Mouse (Mus musculus) liver, postnatal 0 days (tissue): ENCODE data around the gene Xbp1. TPM values are rescaled to one million over a fixed set of nuclear protein-coding genes. Genes with fewer than 3 reads are reported as not detected.
"Not testable (repeated sequence)": the region's sequence is repeated elsewhere in the genome, so short reads cannot be mapped to it uniquely, and the experiment has no call there.

Experiments
- ATAC-seq: fragments of 200-750 bp; cut with Nextera tagmentation; 2 replicates; pipeline ENCODE4 v1.8.0; 2017; ENCODE audit warnings: mild to moderate bottlenecking, moderate library complexity
- DNase-seq: peaks from one replicate; pipeline ENCODE4 v3.0.0-alpha.2; 2016
- H3K27ac ChIP-seq: fragments of 300-500 bp; sonication (generic); 2 replicates; pipeline ENCODE4 v1.5.1; 2014; ENCODE audit warnings: antibody characterized with exemption, moderate library complexity, mild to moderate bottlenecking, low read depth
- H3K27me3 ChIP-seq: fragments of 300-500 bp; sonication (generic); 2 replicates; pipeline ENCODE4 v1.6.1; 2014; ENCODE audit warnings: low read length, control low read depth, mixed read lengths; ENCODE audit not compliant: insufficient read depth
- H3K36me3 ChIP-seq: fragments of 300-500 bp; sonication (generic); replicated peaks from 2 replicates; pipeline ENCODE4 v1.6.1; 2014; ENCODE audit warnings: mild to moderate bottlenecking, control low read depth, low read length, moderate library complexity, mixed read lengths; ENCODE audit not compliant: insufficient read depth
- H3K4me1 ChIP-seq: fragments of 300-500 bp; sonication (generic); 2 replicates; pipeline ENCODE4 v1.6.1; 2014; ENCODE audit warnings: antibody characterized with exemption, mild to moderate bottlenecking, control low read depth; ENCODE audit not compliant: insufficient read depth
- H3K4me2 ChIP-seq: fragments of 300-500 bp; sonication (generic); 2 replicates; pipeline ENCODE4 v1.6.1; 2014; ENCODE audit warnings: low read depth, mild to moderate bottlenecking, low read length, moderate library complexity, mixed read lengths
- H3K4me3 ChIP-seq: fragments of 300-500 bp; sonication (generic); 2 replicates; pipeline ENCODE4 v1.5.1; 2014; ENCODE audit warnings: low read depth, low read length
- H3K9ac ChIP-seq: fragments of 300-500 bp; sonication (generic); replicated peaks from 2 replicates; pipeline ENCODE4 v1.6.1; 2014; ENCODE audit warnings: mild to moderate bottlenecking, moderate library complexity
- H3K9me3 ChIP-seq: fragments of 300-500 bp; sonication (generic); 2 replicates; pipeline ENCODE4 v1.6.1; 2016; ENCODE audit warnings: mild to moderate bottlenecking, control low read depth, low read length, mixed read lengths
- CTCF ChIP-seq: sonication (generic); IDR thresholded peaks from 2 replicates; pipeline ENCODE4 v1.5.1; 2016; ENCODE audit warnings: antibody characterized with exemption, low read depth
- EP300 ChIP-seq: IDR thresholded peaks from 2 replicates; pipeline ENCODE4 v1.6.1; 2016; ENCODE audit warnings: antibody characterized with exemption, low read depth, mild to moderate bottlenecking
- WGBS: fragments of 180-500 bp; shearing (Covaris S2); extraction: QIAGEN DNeasy Blood & Tissue Kit; methylation state at CpG from one replicate; pipeline ENCODE4 v1.1.7; 2014; ENCODE audit not compliant: insufficient replicate concordance; 5-methylcytosine and 5-hydroxymethylcytosine counted together
- polyA plus RNA-seq: library from polyadenylated mRNA; unstranded; fragments of >200 nt; fragmentation: Nextera tagmentation; extraction: Ambion mirVana; gene quantifications from 2 replicates; pipeline ENCODE4 v1.2.1, GENCODE M21; 2015

The Xbp1 gene
- polyA plus RNA-seq, 1 experiment from 2014 or later, result 119 TPM

DNA sequence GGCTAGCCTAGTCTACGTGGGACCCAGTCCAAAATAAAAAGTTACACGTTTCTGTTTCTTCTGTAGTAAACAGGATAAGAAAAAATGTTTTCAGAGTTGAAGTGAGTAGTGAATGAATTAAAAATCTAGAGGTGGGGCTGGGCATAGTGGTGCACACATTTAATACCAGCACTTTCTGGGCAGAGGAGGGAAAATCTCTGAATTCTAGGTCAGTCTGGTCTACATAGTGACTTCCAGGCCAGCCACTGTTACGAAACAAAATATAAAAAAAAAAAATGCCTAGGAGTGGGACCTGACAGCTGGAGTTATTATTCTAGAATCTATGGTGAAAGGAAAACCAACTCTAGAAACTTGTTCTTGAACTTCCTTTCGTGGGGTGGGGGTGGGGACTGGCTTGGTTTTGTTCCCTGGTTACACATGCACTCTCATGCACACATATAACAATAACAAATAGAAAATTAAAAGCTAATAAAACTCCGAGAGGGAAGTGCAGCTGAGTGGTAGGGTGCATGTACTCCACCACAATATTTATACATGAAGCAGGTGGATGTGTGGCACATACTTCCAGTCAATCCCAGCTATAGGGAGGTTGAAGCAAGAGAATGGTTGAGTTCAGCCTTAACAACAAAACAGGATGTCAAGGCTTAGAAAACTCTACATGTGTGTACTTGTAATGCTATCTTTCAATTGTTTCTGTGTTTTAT lies 22.2 kb downstream of the Xbp1 start:
- DNase-seq (no peak), ATAC-seq (no peak)
- peaks cover 13% of the 10 kb centered on the region for H3K4me1 ChIP-seq
- H3K27me3 ChIP-seq, result no peaks in the 10 kb centered on the region
- 38% methylated on average over 5 of the region's 5 CpGs for WGBS
- H3K27ac ChIP-seq, result no peak overlapping the region
- peak overlapping the region; percentile 95 for H3K4me2 ChIP-seq
- H3K9ac ChIP-seq, result no peak overlapping the region
- TF ChIP-seq EP300, result 0 out of 2 replicates have a peak, but pooled peaks have one; percentile 12
- no peak for TF ChIP-seq CTCF
- H3K4me3 ChIP-seq, result peak overlapping the region; percentile 96
- no peaks in the 10 kb centered on the region for H3K9me3 ChIP-seq
- peaks cover 16% of the 10 kb centered on the region for H3K36me3 ChIP-seq

DNA sequence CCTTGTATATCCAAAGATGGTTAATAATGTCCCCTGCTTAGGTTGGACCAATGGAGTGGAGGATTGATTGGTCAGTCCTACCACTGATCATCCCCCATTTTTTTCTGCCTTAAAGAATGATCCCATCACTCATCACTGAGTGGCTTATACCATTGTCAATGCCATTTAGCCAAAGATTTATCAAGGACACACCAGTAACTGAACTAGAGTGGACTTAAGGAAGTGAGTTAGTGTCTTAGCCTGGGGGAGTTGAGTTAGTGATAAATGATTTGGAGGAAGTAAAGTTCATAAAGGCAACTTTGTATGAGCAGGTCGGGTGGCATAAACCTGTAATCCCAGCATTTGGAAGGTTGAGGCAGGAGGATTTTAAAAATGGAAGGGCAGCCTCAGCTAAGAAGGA lies 22.8 kb downstream of the Xbp1 start:
- Histone ChIP-seq H3K4me1 (peaks cover 13% of the 10 kb centered on the region), H3K9me3 (no peaks in the 10 kb centered on the region), H3K4me3 (no peak overlapping the region), H3K36me3 (peaks cover 13% of the 10 kb centered on the region), H3K9ac (no peak overlapping the region), H3K27ac (no peak overlapping the region), H3K4me2 (no peak overlapping the region), H3K27me3 (no peaks in the 10 kb centered on the region)
- DNase-seq, result no peak
- no peak for TF ChIP-seq EP300
- TF ChIP-seq CTCF, result no peak
- ATAC-seq, result no peak
- 69% methylated on average over 1 of the region's 1 CpGs for WGBS

- H3K9ac ChIP-seq, H3K27me3 ChIP-seq, H3K4me1 ChIP-seq, H3K4me2 ChIP-seq, H3K4me3 ChIP-seq, DNase-seq, H3K27ac ChIP-seq, ATAC-seq, H3K9me3 ChIP-seq, H3K36me3 ChIP-seq: not testable (repeated sequence)
- WGBS, result 75% methylated on average over 1 of the region's 1 CpGs
Observed at GRCm38 (mm10) chr11:5544709-5545108, 24.2 kb downstream of the Xbp1 start.

GRCm38 (mm10) chr11:5545457-5545856 lies 25.0 kb downstream of the Xbp1 start:
- 72% methylated on average over 4 of the region's 4 CpGs for whole genome bisulfite sequencing
- no peak for ATAC-seq

GRCm38 (mm10) chr11:5546693-5547092 lies 26.2 kb downstream of the Xbp1 start:
- H3K9me3 ChIP-seq, result no peaks in the 10 kb centered on the region
- no peaks in the 10 kb centered on the region for H3K36me3 ChIP-seq
- no peak overlapping the region for H3K27ac ChIP-seq
- no peak overlapping the region for H3K9ac ChIP-seq
- no peak for ATAC-seq
- no peaks in the 10 kb centered on the region for H3K27me3 ChIP-seq
- H3K4me3 ChIP-seq, result no peak overlapping the region
- H3K4me1 ChIP-seq, result no peaks in the 10 kb centered on the region
- WGBS, result 70% methylated on average over 3 of the region's 3 CpGs
- H3K4me2 ChIP-seq, result no peak overlapping the region
- DNase-seq, result no peak
- no peak for TF ChIP-seq CTCF
- no peak for TF ChIP-seq EP300

More at GRCm38 (mm10) chr11:5545457-5545856, 25.0 kb downstream of the Xbp1 start:
- H3K27me3 ChIP-seq, result no peaks in the 10 kb centered on the region
- no peaks in the 10 kb centered on the region for H3K9me3 ChIP-seq
- H3K9ac ChIP-seq, result no peak overlapping the region
- H3K27ac ChIP-seq, result no peak overlapping the region
- no peaks in the 10 kb centered on the region for H3K36me3 ChIP-seq
- TF ChIP-seq EP300, result no peak
- no peak for TF ChIP-seq CTCF
- DNase-seq, result no peak
- no peak overlapping the region for H3K4me2 ChIP-seq
- H3K4me1 ChIP-seq, result peaks cover 3% of the 10 kb centered on the region
- H3K4me3 ChIP-seq, result no peak overlapping the region

- no peak overlapping the region for H3K4me3 ChIP-seq
- no peak overlapping the region for H3K27ac ChIP-seq
- 88% methylated on average over 5 of the region's 5 CpGs for WGBS
- H3K9ac ChIP-seq, result no peak overlapping the region
- H3K4me1 ChIP-seq, result no peaks in the 10 kb centered on the region
- H3K36me3 ChIP-seq, result no peaks in the 10 kb centered on the region
- no peak for ATAC-seq
- H3K9me3 ChIP-seq, result no peaks in the 10 kb centered on the region
- no peak overlapping the region for H3K4me2 ChIP-seq
- no peaks in the 10 kb centered on the region for H3K27me3 ChIP-seq
- peak; percentile 6 for DNase-seq
- TF ChIP-seq CTCF, result no peak
- no peak for TF ChIP-seq EP300
Observed at GRCm38 (mm10) chr11:5551430-5551829, 31.0 kb downstream of the Xbp1 start.
